Mouse (Mus musculus) embryonic facial prominence, embryonic 13.5 days (tissue): ENCODE measurements at regions not wholly inside any gene's neighbourhood (a gene's known extent, or its start where the extent isn't known, plus 50 kb on each side); places are given as distances from the start of the nearest gene placed in this dataset.

Experiments
- ATAC-seq: fragments of 200-750 bp; cut with Nextera tagmentation; 2 replicates; pipeline ENCODE4 v1.8.0; 2017; ENCODE audit warnings: low read depth; ENCODE audit not compliant: insufficient number of reproducible peaks, insufficient read depth, low FRiP score, low TSS enrichment
- H3K27ac ChIP-seq: fragments of 300-500 bp; sonication (generic); 2 replicates; pipeline ENCODE4 v1.5.1; 2015; ENCODE audit warnings: moderate library complexity, mild to moderate bottlenecking, inconsistent platforms
- H3K27me3 ChIP-seq: fragments of 300-500 bp; sonication (generic); 2 replicates; pipeline ENCODE4 v1.6.1; 2015; ENCODE audit warnings: mild to moderate bottlenecking, inconsistent platforms
- H3K36me3 ChIP-seq: fragments of 300-500 bp; sonication (generic); 2 replicates; pipeline ENCODE4 v1.6.1; 2015; ENCODE audit warnings: mild to moderate bottlenecking, inconsistent platforms
- H3K4me1 ChIP-seq: fragments of 300-500 bp; sonication (generic); 2 replicates; pipeline ENCODE4 v1.6.1; 2015; ENCODE audit warnings: inconsistent platforms
- H3K4me2 ChIP-seq: fragments of 300-500 bp; sonication (generic); 2 replicates; pipeline ENCODE4 v1.6.1; 2015; ENCODE audit warnings: moderate library complexity, mild to moderate bottlenecking, inconsistent platforms
- H3K4me3 ChIP-seq: fragments of 300-500 bp; sonication (generic); 2 replicates; pipeline ENCODE4 v1.5.1; 2015; ENCODE audit warnings: mild to moderate bottlenecking, inconsistent platforms
- H3K9ac ChIP-seq: fragments of 300-500 bp; sonication (generic); 2 replicates; pipeline ENCODE4 v1.6.1; 2015; ENCODE audit warnings: mild to moderate bottlenecking, inconsistent platforms
- H3K9me3 ChIP-seq: fragments of 300-500 bp; sonication (generic); 2 replicates; pipeline ENCODE4 v1.6.1; 2016; ENCODE audit warnings: inconsistent platforms
- WGBS: fragments of 180-500 bp; shearing (Covaris S2); methylation state at CpG from one replicate; pipeline ENCODE4 v1.1.7; 2015; ENCODE audit warnings: mixed read lengths; 5-methylcytosine and 5-hydroxymethylcytosine counted together

- Histone ChIP-seq H3K4me3 (no peak overlapping the region), H3K9ac (no peak overlapping the region), H3K4me1 (peaks cover 12% of the 10 kb centered on the region), H3K27ac (no peak overlapping the region), H3K36me3 (no peaks in the 10 kb centered on the region), H3K27me3 (no peaks in the 10 kb centered on the region), H3K9me3 (no peaks in the 10 kb centered on the region), H3K4me2 (no peak overlapping the region)
- WGBS: 86% methylated on average over 2 of the region's 2 CpGs
- no peak for ATAC-seq
Measured at GRCm38 (mm10) chr16:57888138-57888537, 133.6 kb upstream of the Col8a1 start.

DNA sequence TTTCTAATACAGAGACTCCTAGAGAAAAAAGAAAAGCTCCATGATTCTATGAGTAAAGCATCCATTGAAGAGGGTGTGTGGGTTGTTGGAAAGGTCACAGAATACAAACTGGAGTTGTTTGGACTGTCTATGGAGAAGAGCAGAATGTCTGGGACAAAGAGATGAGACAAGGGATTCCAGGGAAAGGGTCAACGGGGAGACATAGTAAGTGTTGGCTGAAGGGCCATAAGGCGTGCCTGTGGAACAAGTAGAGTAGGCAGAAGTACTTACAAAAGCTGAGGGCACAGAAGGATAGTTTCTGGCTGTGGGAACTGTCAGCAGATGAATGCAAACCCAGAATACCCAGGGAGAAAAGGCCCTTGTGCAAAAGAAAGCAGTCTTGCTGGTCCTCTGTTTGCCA is 134.0 kb upstream of the Col8a1 start:
- 93% methylated on average over 2 of the region's 2 CpGs for WGBS
- no peaks in the 10 kb centered on the region for H3K27me3 ChIP-seq
- no peaks in the 10 kb centered on the region for H3K9me3 ChIP-seq
- no peak overlapping the region for H3K27ac ChIP-seq
- no peak for ATAC-seq
- H3K36me3 ChIP-seq: no peaks in the 10 kb centered on the region
- no peak overlapping the region for H3K4me2 ChIP-seq
- H3K9ac ChIP-seq: no peak overlapping the region
- peaks cover 12% of the 10 kb centered on the region for H3K4me1 ChIP-seq
- H3K4me3 ChIP-seq: no peak overlapping the region

DNA sequence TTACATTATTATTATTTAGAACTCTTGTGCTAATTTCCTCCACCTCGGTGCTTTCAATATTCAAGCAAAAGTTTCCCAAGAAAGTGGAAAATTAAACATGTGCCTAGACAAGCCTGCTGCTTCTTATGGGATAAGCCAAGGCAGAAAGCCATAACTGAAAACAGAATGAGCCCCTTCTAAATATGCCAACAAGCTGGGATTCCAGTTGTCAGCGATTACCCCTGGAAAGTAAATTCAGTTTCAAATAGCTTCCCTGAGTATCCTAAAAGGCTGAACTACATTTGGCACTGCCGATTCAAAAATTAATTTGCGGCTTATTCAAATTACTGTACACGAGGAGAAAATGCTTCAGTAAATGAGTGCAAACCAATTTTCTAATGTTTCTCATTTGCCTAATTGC is 135.6 kb upstream of the Col8a1 start:
- peaks cover 12% of the 10 kb centered on the region for H3K4me1 ChIP-seq
- no peak overlapping the region for H3K27ac ChIP-seq
- WGBS: 34% methylated on average over 5 of the region's 5 CpGs

DNA sequence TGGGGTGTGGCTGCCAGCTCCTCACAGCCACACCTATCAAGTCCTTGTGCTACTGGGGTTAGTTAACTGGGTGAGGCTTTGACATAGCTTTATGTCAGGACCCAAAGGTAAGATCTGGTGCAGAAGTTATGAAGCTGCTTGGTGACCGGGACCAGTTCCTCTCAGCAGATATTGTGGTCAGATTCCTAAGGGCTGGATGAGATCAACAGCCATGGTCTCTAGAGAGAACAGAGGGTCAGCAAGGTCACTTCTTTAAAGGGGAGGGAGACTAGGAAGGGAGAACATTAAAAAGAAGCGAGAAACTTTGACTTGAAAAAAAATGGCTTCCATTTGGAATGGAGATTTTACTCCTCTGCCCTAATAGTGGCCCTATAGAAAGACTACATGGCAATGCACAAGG is 138.6 kb upstream of the Col8a1 start:
- Histone ChIP-seq H3K27me3 (no peaks in the 10 kb centered on the region), H3K27ac (no peak overlapping the region)
- 81% methylated on average over 2 of the region's 2 CpGs for WGBS

More for the DNA sequence above, 135.6 kb upstream of the Col8a1 start:
- Histone ChIP-seq H3K36me3 (no peaks in the 10 kb centered on the region), H3K27me3 (no peaks in the 10 kb centered on the region), H3K9ac (no peak overlapping the region), H3K4me2 (no peak overlapping the region), H3K9me3 (no peaks in the 10 kb centered on the region), H3K4me3 (no peak overlapping the region)
- no peak for ATAC-seq

DNA sequence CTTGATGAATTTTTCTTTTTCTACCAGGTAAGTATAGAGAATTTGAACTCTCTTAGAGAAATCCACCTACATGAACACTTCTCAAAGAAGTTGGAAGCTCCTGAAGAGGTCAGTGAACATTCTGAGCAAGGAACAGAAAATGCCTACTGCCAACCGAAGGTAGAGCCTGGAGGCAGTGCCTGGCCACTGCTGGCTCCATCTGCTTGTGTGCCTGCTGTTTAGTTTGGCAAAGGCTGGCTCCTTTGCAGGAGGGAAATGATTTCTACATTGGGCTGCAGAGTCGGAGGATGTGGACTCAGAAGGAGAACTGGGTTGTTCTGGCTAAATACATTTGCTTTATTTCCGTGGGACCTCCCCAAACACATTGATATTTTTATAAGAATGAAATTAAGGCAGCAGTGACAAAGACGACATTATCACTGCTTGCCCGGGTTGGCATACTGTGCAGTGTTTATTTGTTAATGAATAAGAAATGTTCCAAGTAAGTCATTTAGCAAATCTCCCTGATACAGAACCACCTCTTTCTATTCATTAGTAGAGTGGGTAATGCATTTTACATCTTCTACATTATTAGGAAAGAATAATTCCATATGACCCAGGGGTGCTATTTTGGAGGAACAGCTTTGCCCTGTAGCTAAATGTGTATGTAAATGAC is 139.3 kb upstream of the Col8a1 start:
- Histone ChIP-seq H3K4me1 (peaks cover 12% of the 10 kb centered on the region), H3K27me3 (no peaks in the 10 kb centered on the region), H3K27ac (no peak overlapping the region), H3K4me3 (no peak overlapping the region), H3K9me3 (no peaks in the 10 kb centered on the region), H3K36me3 (no peaks in the 10 kb centered on the region), H3K4me2 (no peak overlapping the region), H3K9ac (no peak overlapping the region)
- ATAC-seq: no peak
- WGBS: 81% methylated on average over 5 of the region's 5 CpGs

More for the DNA sequence above, 138.6 kb upstream of the Col8a1 start:
- Histone ChIP-seq H3K36me3 (no peaks in the 10 kb centered on the region), H3K9me3 (no peaks in the 10 kb centered on the region), H3K4me1 (peaks cover 12% of the 10 kb centered on the region), H3K4me3 (no peak overlapping the region), H3K9ac (no peak overlapping the region), H3K4me2 (no peak overlapping the region)
- no peak for ATAC-seq

DNA sequence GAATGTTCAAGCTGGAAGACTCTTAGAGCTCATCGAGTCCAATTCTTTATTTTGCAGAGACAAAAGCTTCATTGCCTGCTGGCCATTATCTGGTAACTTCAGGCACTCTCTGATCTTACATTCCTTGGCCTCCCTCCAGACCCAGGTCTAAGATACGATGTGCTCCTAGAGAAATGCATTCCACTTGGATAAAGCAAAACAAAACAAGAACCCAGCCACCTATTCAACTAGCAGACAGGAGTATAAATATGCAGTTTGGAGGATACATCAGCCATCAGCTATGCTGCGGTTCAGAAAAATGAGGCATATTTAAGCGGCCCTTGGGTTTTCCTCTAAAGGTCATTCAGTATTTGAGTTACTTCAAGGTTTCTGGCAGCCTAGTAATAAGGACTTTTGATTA is 146.5 kb upstream of the Col8a1 start:
- Histone ChIP-seq H3K9ac (no peak overlapping the region), H3K9me3 (no peaks in the 10 kb centered on the region), H3K36me3 (no peaks in the 10 kb centered on the region), H3K27ac (no peak overlapping the region), H3K4me2 (no peak overlapping the region), H3K4me3 (no peak overlapping the region), H3K4me1 (peaks cover 7% of the 10 kb centered on the region; the same call in 1 of the 2 replicates), H3K27me3 (no peaks in the 10 kb centered on the region)
- no peak for ATAC-seq
- WGBS: 56% methylated on average over 4 of the region's 4 CpGs

DNA sequence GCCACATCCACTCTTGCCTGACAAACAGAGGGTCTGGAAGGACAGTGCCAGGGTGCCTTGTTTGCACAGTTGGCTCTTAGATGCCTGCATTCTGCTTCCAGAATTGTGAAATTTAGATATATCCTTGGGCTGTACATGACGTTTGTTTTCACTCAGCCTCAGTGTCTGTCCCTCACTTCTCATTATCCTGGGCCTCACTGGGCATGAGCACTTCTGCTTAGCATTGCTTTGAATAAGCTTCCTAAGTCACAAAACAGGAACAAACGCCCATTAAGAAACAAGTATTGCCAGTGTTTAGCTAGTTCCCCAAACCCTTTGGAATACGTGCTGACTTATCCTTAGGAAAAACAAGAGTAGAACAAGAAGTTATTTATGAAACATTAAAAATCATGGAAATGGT is 148.0 kb upstream of the Col8a1 start:
- Histone ChIP-seq H3K36me3 (no peaks in the 10 kb centered on the region), H3K4me1 (peaks cover 7% of the 10 kb centered on the region; the same call in 1 of the 2 replicates), H3K27ac (0 out of 2 replicates have a peak overlapping the region, but pooled peaks have one; percentile 4), H3K4me3 (no peak overlapping the region), H3K9ac (no peak overlapping the region), H3K4me2 (no peak overlapping the region), H3K9me3 (no peaks in the 10 kb centered on the region), H3K27me3 (no peaks in the 10 kb centered on the region)
- WGBS: 57% methylated on average over 3 of the region's 3 CpGs
- no peak for ATAC-seq

DNA sequence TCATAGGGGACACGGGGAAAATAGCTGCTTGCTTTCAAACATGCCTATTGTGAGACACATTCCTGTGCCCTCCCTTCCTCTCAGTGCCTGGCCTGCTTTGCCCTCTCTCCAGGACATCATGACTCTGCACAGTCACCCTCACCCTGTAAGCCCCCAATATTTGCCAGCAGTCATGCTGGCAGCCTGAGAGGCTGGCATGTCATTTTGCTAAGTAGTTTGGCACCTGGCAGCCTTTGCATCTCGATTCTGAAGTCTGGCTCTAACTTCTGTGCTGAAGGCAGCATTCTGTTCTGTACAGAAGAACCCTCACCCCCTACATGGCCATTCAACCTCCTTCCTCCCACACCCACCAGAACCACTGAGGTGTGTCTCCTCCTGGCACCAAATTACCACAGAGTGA is 157.5 kb upstream of the Col8a1 start:
- H3K4me3 ChIP-seq: no peak overlapping the region
- no peak overlapping the region for H3K4me2 ChIP-seq
- no peak overlapping the region for H3K9ac ChIP-seq
- no peak overlapping the region for H3K27ac ChIP-seq
- H3K4me1 ChIP-seq: no peaks in the 10 kb centered on the region
- no peaks in the 10 kb centered on the region for H3K27me3 ChIP-seq
- H3K9me3 ChIP-seq: no peaks in the 10 kb centered on the region
- whole genome bisulfite sequencing: 52% methylated on average over 2 of the region's 2 CpGs
- H3K36me3 ChIP-seq: no peaks in the 10 kb centered on the region
- no peak for ATAC-seq

DNA sequence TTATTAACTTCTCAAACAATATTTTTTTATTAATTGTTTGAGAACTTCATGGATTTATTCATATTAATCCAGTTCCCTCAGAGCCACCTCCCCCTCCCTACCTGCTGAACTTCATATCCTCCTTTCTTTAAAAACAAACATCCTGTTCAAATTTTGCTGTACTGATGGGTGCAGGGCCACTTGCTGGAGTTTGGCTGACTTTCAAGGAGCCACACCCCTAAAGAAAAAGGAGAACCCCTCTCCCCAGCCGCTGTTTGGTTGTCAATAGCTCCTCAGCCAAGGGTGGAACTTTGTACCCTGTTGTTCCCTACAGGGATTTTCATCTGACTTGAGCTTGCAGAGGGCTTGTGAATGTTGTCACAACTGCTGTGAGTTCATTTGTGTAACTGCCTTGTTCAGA is 160.0 kb upstream of the Col8a1 start:
- ATAC-seq: no peak
- Histone ChIP-seq H3K36me3 (no peaks in the 10 kb centered on the region), H3K4me1 (no peaks in the 10 kb centered on the region), H3K9me3 (no peaks in the 10 kb centered on the region), H3K27me3 (no peaks in the 10 kb centered on the region), H3K27ac (no peak overlapping the region), H3K4me3 (no peak overlapping the region), H3K9ac (no peak overlapping the region), H3K4me2 (no peak overlapping the region)
- WGBS: 52% methylated on average over 1 of the region's 1 CpGs

DNA sequence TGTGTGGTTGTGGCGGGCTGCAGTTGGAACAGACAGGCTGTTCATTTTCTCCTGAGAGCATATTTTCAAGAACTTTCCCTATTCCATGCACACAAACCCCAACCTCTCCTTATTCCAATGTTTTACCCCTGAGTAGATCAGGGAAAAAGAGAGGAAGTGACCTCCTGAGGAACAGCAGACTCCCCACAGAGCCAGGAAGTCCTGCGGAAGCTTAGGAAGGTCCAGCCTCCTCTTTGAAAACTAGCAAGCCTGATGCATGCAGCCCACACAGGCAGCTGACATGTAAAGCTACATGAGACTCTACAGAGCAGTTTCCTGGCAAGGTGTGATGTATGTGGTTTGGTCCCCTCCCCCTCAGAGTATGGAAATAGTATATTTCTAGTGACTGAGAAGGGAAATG is 160.9 kb upstream of the Col8a1 start:
- no peaks in the 10 kb centered on the region for H3K36me3 ChIP-seq
- H3K4me1 ChIP-seq: no peaks in the 10 kb centered on the region
- no peaks in the 10 kb centered on the region for H3K27me3 ChIP-seq
- H3K9me3 ChIP-seq: no peaks in the 10 kb centered on the region
- H3K4me3 ChIP-seq: no peak overlapping the region
- H3K4me2 ChIP-seq: no peak overlapping the region
- H3K27ac ChIP-seq: no peak overlapping the region
- no peak overlapping the region for H3K9ac ChIP-seq
- no peak for ATAC-seq
- WGBS: 73% methylated on average over 2 of the region's 2 CpGs

DNA sequence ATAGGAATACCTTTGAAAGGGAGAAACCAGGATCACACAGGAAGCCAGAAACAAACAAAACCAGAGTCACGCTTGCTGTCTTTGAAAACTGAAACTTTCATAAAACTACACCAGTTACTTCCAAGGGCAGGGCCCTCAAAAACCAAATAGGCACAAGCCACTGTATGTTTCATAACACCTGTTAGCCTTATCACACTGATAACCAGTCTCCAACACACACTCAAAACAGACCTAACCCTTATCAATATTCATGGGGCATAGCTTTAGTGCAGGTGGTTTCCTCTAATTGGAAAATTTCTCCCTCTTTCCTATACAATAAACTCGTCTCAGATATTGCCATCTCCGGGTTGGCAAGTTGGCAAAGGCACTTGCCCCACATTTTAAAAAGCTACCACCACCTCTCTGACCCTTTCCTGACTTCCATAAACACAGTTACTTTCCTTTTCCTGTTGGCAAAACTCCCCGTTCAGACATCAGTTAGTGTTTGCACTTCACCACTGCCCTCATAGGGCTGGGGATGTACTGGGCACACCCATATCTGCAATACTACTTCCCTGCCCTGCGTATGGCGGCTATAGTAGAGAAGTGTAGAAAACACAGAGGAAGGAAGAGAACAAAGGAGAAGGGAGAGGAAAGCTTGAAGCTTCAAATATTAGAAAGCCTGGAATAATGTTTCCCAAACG is 169.1 kb upstream of the Col8a1 start:
- 70% methylated on average over 7 of the region's 7 CpGs for WGBS
- ATAC-seq: no peak
- H3K4me1 ChIP-seq: no peaks in the 10 kb centered on the region
- no peak overlapping the region for H3K27ac ChIP-seq
- no peak overlapping the region for H3K9ac ChIP-seq
- H3K9me3 ChIP-seq: no peaks in the 10 kb centered on the region
- no peak overlapping the region for H3K4me2 ChIP-seq
- no peaks in the 10 kb centered on the region for H3K27me3 ChIP-seq
- no peak overlapping the region for H3K4me3 ChIP-seq
- no peaks in the 10 kb centered on the region for H3K36me3 ChIP-seq

GRCm38 (mm10) chr16:57924130-57924495 is 169.6 kb upstream of the Col8a1 start:
- H3K4me2 ChIP-seq: no peak overlapping the region
- 70% methylated on average over 4 of the region's 4 CpGs for WGBS
- H3K27ac ChIP-seq: no peak overlapping the region
- no peaks in the 10 kb centered on the region for H3K4me1 ChIP-seq
- H3K4me3 ChIP-seq: no peak overlapping the region
- H3K27me3 ChIP-seq: no peaks in the 10 kb centered on the region
- H3K36me3 ChIP-seq: no peaks in the 10 kb centered on the region
- no peaks in the 10 kb centered on the region for H3K9me3 ChIP-seq
- no peak for ATAC-seq
- no peak overlapping the region for H3K9ac ChIP-seq
